Mouse (Mus musculus): ENCODE results near the gene Synpr. TPM values are rescaled to one million over a fixed set of nuclear protein-coding genes. Genes with fewer than 3 reads are reported as not detected.

The Synpr gene
- polyA plus RNA-seq, 1 experiment from 2014 or later, result 0.19 TPM

DNA sequence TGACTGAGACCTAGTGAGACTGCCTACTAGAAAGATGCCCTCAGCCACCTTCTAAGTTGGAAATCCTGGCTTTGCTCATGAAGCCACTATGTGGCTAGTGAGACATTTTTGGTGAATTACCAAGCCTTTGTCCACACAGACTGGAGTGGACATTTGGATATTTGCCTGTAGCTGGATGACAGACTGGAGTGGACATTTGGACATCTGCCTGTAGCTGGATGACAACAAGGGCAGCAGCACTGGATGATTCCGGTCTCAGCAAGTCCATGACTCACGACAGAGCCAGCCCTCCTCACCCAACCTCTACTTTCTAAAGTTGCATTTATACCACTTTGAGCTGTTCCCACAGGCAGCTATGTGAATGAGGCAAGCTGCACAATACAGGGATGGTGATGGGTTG is 73.5 kb downstream of the Synpr start:
- Histone ChIP-seq H3K9me3 (replicated peaks) (no peaks in the 10 kb centered on the region), H3K27me3 (replicated peaks) (no peaks in the 10 kb centered on the region), H3K4me2 (no peak overlapping the region), H3K27ac (no peak overlapping the region), H3K4me3 (no peak overlapping the region), H3K36me3 (no peaks in the 10 kb centered on the region), H3K9ac (no peak overlapping the region), H3K4me1 (no peaks in the 10 kb centered on the region)
- no peak for ATAC-seq
- WGBS (ENCODE audit: insufficient replicate concordance), result 47% methylated on average over 2 of the region's 2 CpGs

DNA sequence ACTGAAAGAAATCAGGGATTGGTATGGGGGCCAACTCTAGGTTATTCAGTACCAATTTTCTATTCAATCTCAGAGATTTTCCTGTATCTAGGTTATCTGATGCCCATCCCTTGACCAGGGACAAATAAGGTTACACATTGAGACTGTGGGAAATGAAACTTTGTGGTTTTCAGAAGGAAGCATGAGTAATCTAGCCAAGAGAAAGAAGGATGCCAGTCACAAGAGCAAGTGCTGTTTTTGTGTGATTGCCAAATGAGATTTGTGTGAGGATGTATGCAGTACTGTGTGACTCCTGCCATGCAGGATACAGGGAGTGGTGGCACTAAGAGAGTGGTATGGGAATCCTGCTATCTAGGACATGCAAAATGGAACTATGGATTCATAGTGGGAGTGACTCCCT is 76.6 kb downstream of the Synpr start:
- Histone ChIP-seq H3K9me3 (replicated peaks) (no peaks in the 10 kb centered on the region), H3K4me1 (no peaks in the 10 kb centered on the region), H3K27ac (no peak overlapping the region), H3K27me3 (replicated peaks) (no peaks in the 10 kb centered on the region), H3K4me2 (no peak overlapping the region), H3K36me3 (no peaks in the 10 kb centered on the region), H3K9ac (no peak overlapping the region), H3K4me3 (no peak overlapping the region)
- no peak for ATAC-seq

DNA sequence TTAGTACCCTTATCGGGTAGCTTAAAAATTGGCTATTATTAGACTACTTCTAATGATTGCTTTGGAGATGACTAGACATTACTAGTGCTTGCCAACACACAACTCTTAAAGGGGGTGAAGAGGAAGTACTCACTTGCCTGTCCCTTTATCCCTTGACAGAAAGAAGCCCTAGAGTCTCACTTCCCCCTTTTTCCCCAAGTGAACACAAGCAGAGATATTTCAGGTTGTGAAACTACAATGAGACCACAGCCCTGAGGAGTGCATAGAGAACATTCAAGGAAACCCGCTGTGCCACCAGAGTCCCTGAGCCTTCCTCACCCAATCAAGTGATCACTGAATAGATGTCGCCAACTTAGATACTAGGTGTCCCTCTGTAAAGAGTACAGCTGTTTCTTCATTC is 77.1 kb downstream of the Synpr start:
- H3K27me3 ChIP-seq (replicated peaks), result no peaks in the 10 kb centered on the region
- WGBS (ENCODE audit: insufficient replicate concordance), result 31% methylated on average over 3 of the region's 3 CpGs
- no peak overlapping the region for H3K4me3 ChIP-seq
- H3K9me3 ChIP-seq (replicated peaks), result no peaks in the 10 kb centered on the region
- H3K36me3 ChIP-seq, result no peaks in the 10 kb centered on the region
- no peaks in the 10 kb centered on the region for H3K4me1 ChIP-seq
- H3K4me2 ChIP-seq, result no peak overlapping the region
- no peak overlapping the region for H3K27ac ChIP-seq
- no peak overlapping the region for H3K9ac ChIP-seq
- ATAC-seq, result peak; percentile 32; the same call in 1 of the 2 replicates

DNA sequence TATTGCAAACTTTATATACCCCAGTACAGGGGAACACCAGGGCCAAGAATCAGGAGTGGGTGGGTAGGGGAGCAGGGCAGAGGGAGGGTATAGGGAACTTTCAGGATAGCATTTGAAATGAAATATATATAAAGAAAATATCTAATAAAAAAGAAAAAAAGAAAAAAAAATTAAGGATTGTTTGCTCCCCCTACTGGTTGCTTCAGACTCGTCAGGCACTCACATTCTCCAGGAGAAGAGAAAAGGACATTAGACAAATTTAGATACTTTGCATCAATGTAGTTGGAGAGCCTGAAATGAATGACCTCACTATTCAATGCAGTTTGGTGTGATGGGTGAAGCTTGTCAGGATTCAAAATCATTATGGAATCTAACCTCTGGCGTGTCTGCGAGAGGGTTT is 83.7 kb downstream of the Synpr start:
- no peak for ATAC-seq
- no peaks in the 10 kb centered on the region for H3K36me3 ChIP-seq
- H3K27me3 ChIP-seq (replicated peaks), result no peaks in the 10 kb centered on the region
- no peak overlapping the region for H3K4me2 ChIP-seq
- 69% methylated on average over 3 of the region's 3 CpGs for WGBS (ENCODE audit: insufficient replicate concordance)
- H3K4me3 ChIP-seq, result no peak overlapping the region
- H3K9ac ChIP-seq, result no peak overlapping the region
- no peak overlapping the region for H3K27ac ChIP-seq
- H3K4me1 ChIP-seq, result no peaks in the 10 kb centered on the region
- H3K9me3 ChIP-seq (replicated peaks), result no peaks in the 10 kb centered on the region

DNA sequence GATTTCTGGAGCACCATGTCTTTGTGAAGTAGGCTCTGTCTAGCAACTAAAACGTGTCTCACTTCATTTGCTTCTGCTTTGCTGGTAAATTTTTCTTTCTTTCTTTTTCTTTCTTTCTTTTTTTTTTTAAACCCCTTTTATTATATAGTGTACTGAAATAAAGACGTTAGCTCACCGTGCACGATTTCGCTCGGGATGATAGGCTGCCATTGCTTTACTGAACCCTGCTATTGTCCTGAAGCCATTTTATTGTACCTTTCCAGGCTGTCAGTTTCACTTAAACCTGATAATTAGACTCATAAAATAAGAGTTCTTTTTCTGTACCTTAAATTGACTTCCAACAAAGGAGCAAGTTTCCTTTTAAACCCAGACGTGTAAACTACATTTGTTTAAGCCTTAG is 104.5 kb downstream of the Synpr start:
- no peaks in the 10 kb centered on the region for H3K27me3 ChIP-seq (replicated peaks)
- ATAC-seq, result no peak
- H3K27ac ChIP-seq, result no peak overlapping the region
- H3K4me2 ChIP-seq, result no peak overlapping the region
- H3K36me3 ChIP-seq, result no peaks in the 10 kb centered on the region
- WGBS (ENCODE audit: insufficient replicate concordance), result 56% methylated on average over 7 of the region's 7 CpGs
- no peak overlapping the region for H3K9ac ChIP-seq
- no peaks in the 10 kb centered on the region for H3K4me1 ChIP-seq
- no peak overlapping the region for H3K4me3 ChIP-seq
- no peaks in the 10 kb centered on the region for H3K9me3 ChIP-seq (replicated peaks)

DNA sequence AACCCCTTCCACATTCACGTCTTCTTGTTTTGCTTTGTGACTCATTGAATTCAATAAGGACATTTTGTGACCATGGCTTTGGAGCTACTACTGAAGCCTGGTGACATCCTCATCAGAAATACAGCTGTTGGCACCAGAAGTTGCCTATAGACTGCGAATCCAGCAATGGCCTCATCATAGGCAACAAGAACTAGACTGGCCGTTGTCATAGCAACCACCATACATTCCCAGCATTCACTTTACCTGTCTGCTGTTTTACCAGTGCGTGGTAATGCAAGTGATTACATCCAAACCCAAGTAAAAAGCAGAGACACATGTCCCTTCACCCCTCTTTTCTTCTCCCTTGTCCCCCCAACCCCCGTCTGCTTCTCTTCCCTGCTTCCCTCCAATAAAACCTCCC is 105.4 kb downstream of the Synpr start:
- no peaks in the 10 kb centered on the region for H3K9me3 ChIP-seq (replicated peaks)
- no peak overlapping the region for H3K27ac ChIP-seq
- no peak overlapping the region for H3K4me2 ChIP-seq
- no peak overlapping the region for H3K4me3 ChIP-seq
- H3K27me3 ChIP-seq (replicated peaks), result no peaks in the 10 kb centered on the region
- ATAC-seq, result no peak
- H3K4me1 ChIP-seq, result no peaks in the 10 kb centered on the region
- no peaks in the 10 kb centered on the region for H3K36me3 ChIP-seq
- 56% methylated on average over 5 of the region's 5 CpGs for WGBS (ENCODE audit: insufficient replicate concordance)
- no peak overlapping the region for H3K9ac ChIP-seq

DNA sequence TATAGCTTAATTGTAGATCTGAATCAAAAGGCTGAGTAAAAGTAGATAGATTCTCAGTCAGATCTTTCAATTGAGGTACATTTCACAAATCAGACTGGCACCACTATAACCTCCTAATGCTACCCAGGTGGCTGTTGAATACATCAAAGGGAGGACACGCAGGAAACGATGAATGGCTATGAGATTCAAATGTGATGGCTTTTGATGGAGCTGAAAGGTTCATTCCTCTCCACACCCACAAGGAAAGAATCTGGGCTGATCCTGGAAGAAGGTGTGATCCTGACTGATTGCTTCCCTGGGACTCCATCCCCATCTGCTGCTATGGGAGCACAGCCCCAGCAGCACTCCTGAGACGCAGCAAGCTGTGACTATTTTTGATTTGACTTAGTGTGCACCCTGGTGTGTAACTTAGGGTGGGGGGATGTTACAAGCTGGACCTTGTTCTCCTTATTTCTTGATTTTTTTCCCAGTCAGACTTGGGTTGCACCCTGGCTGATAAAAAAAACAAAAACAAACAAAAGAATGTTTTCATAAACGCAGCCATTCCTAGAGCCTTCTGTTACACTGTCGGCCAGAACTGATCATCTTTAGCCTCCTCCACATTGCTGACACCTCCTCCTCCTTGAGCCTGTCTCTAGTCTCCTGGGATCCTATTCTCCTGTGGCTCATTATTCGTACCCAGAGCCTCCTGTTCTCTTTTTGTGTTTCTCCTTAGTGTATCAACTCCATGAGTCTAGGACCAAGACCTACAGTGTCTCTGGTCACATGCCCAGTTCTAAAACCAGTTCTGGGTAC is 114.8 kb downstream of the Synpr start:
- H3K4me3 ChIP-seq, result no peak overlapping the region
- ATAC-seq, result no peak
- no peaks in the 10 kb centered on the region for H3K36me3 ChIP-seq
- 38% methylated on average over 6 of the region's 6 CpGs for WGBS (ENCODE audit: insufficient replicate concordance)
- no peak overlapping the region for H3K27ac ChIP-seq
- H3K4me1 ChIP-seq, result no peaks in the 10 kb centered on the region
- no peaks in the 10 kb centered on the region for H3K9me3 ChIP-seq (replicated peaks)
- no peaks in the 10 kb centered on the region for H3K27me3 ChIP-seq (replicated peaks)
- no peak overlapping the region for H3K9ac ChIP-seq
- no peak overlapping the region for H3K4me2 ChIP-seq

DNA sequence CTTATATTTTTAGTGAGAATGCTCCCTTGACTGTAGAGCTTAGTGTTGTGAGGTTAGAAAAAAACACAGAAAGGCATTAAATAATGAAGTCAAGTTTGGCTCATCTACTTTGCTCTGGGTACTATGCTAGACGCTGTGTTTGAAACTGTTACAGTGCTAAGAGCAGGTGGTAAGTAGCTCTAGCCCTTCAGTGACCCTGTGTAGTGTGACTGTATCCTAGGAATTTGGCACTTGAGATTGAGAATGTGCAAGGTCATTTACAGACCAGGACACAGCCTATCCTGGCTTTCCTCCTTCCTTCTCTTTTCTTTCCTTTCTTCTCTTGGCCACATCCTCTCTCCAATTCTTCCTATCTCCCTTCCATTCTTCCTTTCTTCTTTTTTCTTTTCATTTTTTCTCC is 127.1 kb downstream of the Synpr start:
- no peaks in the 10 kb centered on the region for H3K4me1 ChIP-seq
- WGBS (ENCODE audit: insufficient replicate concordance), result 41% methylated on average over 1 of the region's 1 CpGs
- no peak for ATAC-seq
- H3K27me3 ChIP-seq (replicated peaks), result no peaks in the 10 kb centered on the region
- no peaks in the 10 kb centered on the region for H3K9me3 ChIP-seq (replicated peaks)
- H3K36me3 ChIP-seq, result no peaks in the 10 kb centered on the region
- H3K4me2 ChIP-seq, result no peak overlapping the region
- no peak overlapping the region for H3K4me3 ChIP-seq
- no peak overlapping the region for H3K9ac ChIP-seq
- H3K27ac ChIP-seq, result no peak overlapping the region

DNA sequence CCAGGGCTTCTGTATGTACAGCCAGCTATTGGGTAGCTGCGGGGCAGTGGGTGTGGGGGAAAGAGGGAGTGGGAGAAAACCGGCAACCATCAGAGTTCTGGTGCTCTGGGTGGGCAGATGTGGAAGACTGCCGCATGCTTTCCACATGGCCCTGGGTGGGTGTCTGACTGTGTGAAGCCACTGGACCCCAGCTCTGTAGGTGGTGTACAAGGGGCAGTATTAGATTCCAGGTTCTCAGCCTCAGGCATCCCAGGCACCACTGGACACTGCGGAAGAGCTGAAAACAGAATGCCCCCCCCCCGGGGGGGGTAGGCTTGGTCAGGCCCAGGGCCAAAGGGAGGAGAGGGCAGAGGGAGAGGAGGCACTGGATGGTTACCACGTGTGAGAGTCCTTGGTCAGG is 156.1 kb downstream of the Synpr start:
- Histone ChIP-seq H3K4me1 (no peaks in the 10 kb centered on the region), H3K27me3 (replicated peaks) (no peaks in the 10 kb centered on the region), H3K4me3 (no peak overlapping the region), H3K36me3 (no peaks in the 10 kb centered on the region), H3K4me2 (no peak overlapping the region), H3K9me3 (replicated peaks) (no peaks in the 10 kb centered on the region), H3K27ac (no peak overlapping the region), H3K9ac (no peak overlapping the region)
- no peak for ATAC-seq
- WGBS (ENCODE audit: insufficient replicate concordance), result 68% methylated on average over 6 of the region's 6 CpGs

DNA sequence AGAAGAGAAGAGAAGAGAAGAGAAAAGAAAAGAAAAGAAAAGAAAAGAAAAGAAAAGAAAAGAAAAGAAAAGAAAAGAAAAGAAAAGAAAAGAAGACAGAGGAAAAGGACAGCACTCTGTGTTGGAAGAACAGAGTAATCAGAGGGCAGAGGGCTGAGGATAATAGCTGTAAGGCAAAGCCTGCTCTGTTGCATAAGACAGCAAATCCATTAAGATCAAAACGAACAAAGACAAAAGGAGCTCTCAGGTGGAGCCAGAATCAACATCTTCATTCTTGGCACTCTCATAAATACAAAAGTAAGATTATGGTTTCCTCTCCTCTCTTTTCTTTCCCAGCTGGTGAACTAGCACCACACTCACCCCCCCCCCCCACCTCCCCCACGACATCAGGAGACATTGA is 160.3 kb downstream of the Synpr start:
- Histone ChIP-seq H3K4me1 (no peaks in the 10 kb centered on the region), H3K27ac (no peak overlapping the region), H3K4me3 (no peak overlapping the region), H3K36me3 (no peaks in the 10 kb centered on the region), H3K27me3 (replicated peaks) (no peaks in the 10 kb centered on the region), H3K9me3 (replicated peaks) (no peaks in the 10 kb centered on the region), H3K9ac (no peak overlapping the region), H3K4me2 (no peak overlapping the region)
- whole genome bisulfite sequencing (ENCODE audit: insufficient replicate concordance), result 32% methylated on average over 2 of the region's 2 CpGs
- ATAC-seq, result no peak

DNA sequence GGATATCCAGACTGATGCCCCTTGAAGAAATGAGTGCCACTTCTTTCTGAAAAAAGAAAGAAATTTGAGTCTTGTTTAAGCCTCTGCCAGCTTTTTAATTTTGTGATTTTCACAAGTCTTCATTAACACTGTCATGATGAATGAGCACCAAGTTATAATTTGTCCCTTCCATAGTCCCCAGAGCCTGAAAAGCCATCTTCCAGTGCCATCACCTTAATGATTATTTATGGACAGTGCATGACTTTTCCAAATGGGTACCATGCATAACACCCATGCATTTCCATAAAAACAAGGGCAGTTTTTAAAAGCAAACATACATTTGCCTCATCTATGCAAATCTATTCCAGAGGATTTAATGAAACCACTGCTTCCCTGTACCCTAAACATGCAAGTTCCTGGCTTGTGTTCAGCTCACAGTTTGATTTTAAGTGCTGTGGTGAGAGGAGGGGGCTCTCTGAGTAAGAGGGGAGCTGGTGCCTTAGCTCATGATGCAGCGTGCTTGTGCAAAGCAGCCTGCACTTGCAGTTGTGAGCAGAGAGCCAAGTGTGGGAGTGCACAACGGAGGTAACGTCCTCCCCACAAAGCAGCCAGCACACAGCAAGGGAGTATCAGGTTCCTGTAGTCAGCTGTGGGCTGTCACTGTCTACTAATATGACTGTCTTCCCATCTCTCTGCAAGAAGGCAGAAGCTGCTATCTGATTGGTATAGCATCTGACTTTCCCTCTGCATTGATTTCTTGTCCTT is 169.1 kb downstream of the Synpr start:
- H3K36me3 ChIP-seq, result no peaks in the 10 kb centered on the region
- ATAC-seq, result no peak
- H3K9ac ChIP-seq, result no peak overlapping the region
- H3K4me2 ChIP-seq, result no peak overlapping the region
- 47% methylated on average over 3 of the region's 3 CpGs for whole genome bisulfite sequencing (ENCODE audit: insufficient replicate concordance)
- H3K9me3 ChIP-seq (replicated peaks), result no peaks in the 10 kb centered on the region
- no peaks in the 10 kb centered on the region for H3K4me1 ChIP-seq
- no peaks in the 10 kb centered on the region for H3K27me3 ChIP-seq (replicated peaks)
- no peak overlapping the region for H3K27ac ChIP-seq
- H3K4me3 ChIP-seq, result no peak overlapping the region

DNA sequence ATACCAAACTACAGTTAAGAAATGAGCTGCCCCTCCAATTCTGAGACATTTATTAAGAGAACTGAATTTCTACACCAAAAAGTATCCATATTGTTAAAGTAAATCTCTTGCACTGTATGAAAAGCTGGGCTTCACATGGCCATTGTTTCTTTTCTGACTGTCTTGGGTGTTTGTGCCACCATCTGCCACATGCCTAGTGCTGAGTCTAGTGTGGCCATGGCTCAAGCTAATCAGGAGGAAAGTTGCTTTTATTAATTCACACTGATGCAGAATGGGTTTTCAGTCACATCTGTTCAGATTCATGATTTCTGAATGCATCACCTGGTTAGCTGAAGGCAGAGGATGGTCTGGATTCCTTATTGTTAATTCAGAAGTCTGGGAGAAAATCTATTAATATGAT is 170.4 kb downstream of the Synpr start:
- H3K27ac ChIP-seq, result no peak overlapping the region
- no peak overlapping the region for H3K4me2 ChIP-seq
- H3K9me3 ChIP-seq (replicated peaks), result no peaks in the 10 kb centered on the region
- H3K36me3 ChIP-seq, result no peaks in the 10 kb centered on the region
- no peaks in the 10 kb centered on the region for H3K27me3 ChIP-seq (replicated peaks)
- no peak overlapping the region for H3K9ac ChIP-seq
- no peak overlapping the region for H3K4me3 ChIP-seq
- H3K4me1 ChIP-seq, result no peaks in the 10 kb centered on the region
- no peak for ATAC-seq

DNA sequence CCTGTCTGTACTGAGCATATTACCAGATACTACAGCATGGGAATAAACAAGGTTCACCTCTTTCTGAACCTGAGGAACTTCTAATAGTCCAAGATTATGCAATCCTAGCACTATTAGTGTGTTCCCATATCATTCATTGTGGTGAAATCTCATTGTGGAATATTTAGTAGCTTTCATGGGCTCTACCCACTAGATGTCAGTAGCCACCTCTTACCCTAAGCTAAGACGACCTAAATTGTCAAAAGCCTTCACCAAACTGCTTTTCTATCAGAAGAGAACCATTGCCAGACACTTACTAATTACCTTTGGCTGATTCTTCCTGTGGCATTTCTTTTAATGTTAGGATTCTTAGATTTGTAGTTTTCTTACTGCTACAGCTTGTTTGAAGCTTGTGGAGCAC is 174.8 kb downstream of the Synpr start:
- Histone ChIP-seq H3K27me3 (replicated peaks) (no peaks in the 10 kb centered on the region), H3K4me3 (no peak overlapping the region), H3K27ac (no peak overlapping the region), H3K4me1 (no peaks in the 10 kb centered on the region), H3K9ac (no peak overlapping the region), H3K4me2 (no peak overlapping the region), H3K36me3 (no peaks in the 10 kb centered on the region), H3K9me3 (replicated peaks) (no peaks in the 10 kb centered on the region)
- no peak for ATAC-seq
- 14% methylated on average over 1 of the region's 1 CpGs for WGBS (ENCODE audit: insufficient replicate concordance)

All from liver, embryonic 12.5 days (tissue).